Mouse (Mus musculus) frontal cortex, adult (tissue): Measurements from ENCODE around the gene Uaca.
"Not testable (repeated sequence)": the region's sequence is repeated elsewhere in the genome, so short reads cannot be mapped to it uniquely, and the experiment has no call there.

Experiments
- ATAC-seq: cut with Nextera tagmentation; 2 replicates; pipeline ENCODE4 v1.9.2; 2017; ENCODE audit warnings: mild to moderate bottlenecking, moderate library complexity, mixed read lengths; ENCODE audit not compliant: low TSS enrichment

Uaca gene

GRCm38 (mm10) chr9:60794841-60795351, 554 bp downstream of the Uaca start:
- ATAC-seq: no peak

- ATAC-seq: peak; percentile 62; the same call in 1 of the 2 replicates
Measured at GRCm38 (mm10) chr9:60796076-60796475, 1.7 kb downstream of the Uaca start.

- no peak for ATAC-seq
Measured at GRCm38 (mm10) chr9:60797126-60797525, 2.8 kb downstream of the Uaca start.

- ATAC-seq: no peak
Measured at GRCm38 (mm10) chr9:60799061-60799460, 4.7 kb downstream of the Uaca start.

- ATAC-seq: no peak
Measured at GRCm38 (mm10) chr9:60800663-60801382, 6.5 kb downstream of the Uaca start.

GRCm38 (mm10) chr9:60801746-60802145, 7.4 kb downstream of the Uaca start:
- no peak for ATAC-seq

GRCm38 (mm10) chr9:60802341-60802740, 8.0 kb downstream of the Uaca start:
- ATAC-seq: no peak

- no peak for ATAC-seq
Measured at GRCm38 (mm10) chr9:60806021-60806420, 11.7 kb downstream of the Uaca start.

GRCm38 (mm10) chr9:60807996-60808395, 13.7 kb downstream of the Uaca start:
- ATAC-seq: no peak

- ATAC-seq: no peak
Measured at GRCm38 (mm10) chr9:60813139-60813880, 19.0 kb downstream of the Uaca start.

GRCm38 (mm10) chr9:60815502-60815901, 21.2 kb downstream of the Uaca start:
- ATAC-seq: no peak

- no peak for ATAC-seq
Measured at GRCm38 (mm10) chr9:60817585-60817984, 23.2 kb downstream of the Uaca start.

- ATAC-seq: not testable (repeated sequence)
Measured at GRCm38 (mm10) chr9:60818582-60818981, 24.2 kb downstream of the Uaca start.

- ATAC-seq: no peak
Measured at GRCm38 (mm10) chr9:60819340-60819739, 25.0 kb downstream of the Uaca start.

GRCm38 (mm10) chr9:60821501-60821900, 27.2 kb downstream of the Uaca start:
- no peak for ATAC-seq

GRCm38 (mm10) chr9:60822681-60823080, 28.3 kb downstream of the Uaca start:
- ATAC-seq: no peak

GRCm38 (mm10) chr9:60825506-60825905, 31.2 kb downstream of the Uaca start:
- ATAC-seq: no peak

- no peak for ATAC-seq
Measured at GRCm38 (mm10) chr9:60826759-60827158, 32.4 kb downstream of the Uaca start.

GRCm38 (mm10) chr9:60828196-60828595, 33.9 kb downstream of the Uaca start:
- no peak for ATAC-seq

- ATAC-seq: no peak
Measured at GRCm38 (mm10) chr9:60829610-60830009, 35.3 kb downstream of the Uaca start.

GRCm38 (mm10) chr9:60830079-60830478, 35.7 kb downstream of the Uaca start:
- no peak for ATAC-seq

GRCm38 (mm10) chr9:60832233-60832632, 37.9 kb downstream of the Uaca start:
- no peak for ATAC-seq

GRCm38 (mm10) chr9:60836151-60836550, 41.8 kb downstream of the Uaca start:
- no peak for ATAC-seq
